Mouse (Mus musculus) left cerebral cortex, adult 2 months (tissue): Measurements from ENCODE around the gene Kdelr2. TPM values are rescaled to one million over a fixed set of nuclear protein-coding genes. Genes with fewer than 3 reads are reported as not detected.

ENCODE experiments used
- DNase-seq, 2 experiments: peaks; one replicate each; pipeline ENCODE4 v3.0.0; 2021 to 2022; ENCODE audit warnings: low spot score in 2 of 2, mixed read lengths in 1 of 2; ENCODE audit errors: extremely low spot score in 1 of 2
- H3K27ac ChIP-seq: fragments of 200-600 bp; 2 replicates; pipeline ENCODE4 v1.8.1; 2022
- H3K4me3 ChIP-seq: fragments of 200-600 bp; 2 replicates; pipeline ENCODE4 v1.8.1; 2022
- CTCF ChIP-seq: fragments of 200-600 bp; IDR thresholded peaks from 2 replicates; pipeline ENCODE4 v1.8.1; 2022; ENCODE audit warnings: antibody characterized with exemption, mild to moderate bottlenecking, moderate library complexity
- intact Hi-C: fragments of 180-260 bp; cut with DNase I; formaldehyde crosslinking; loops from one replicate; pipeline ENCODE4 v1.15.1; 2025
- total RNA-seq, 2 experiments: library from RNA; stranded (reverse); gene quantifications; 2 replicates each; pipeline ENCODE4 v1.2.3; 2021

The Kdelr2 gene
- total RNA-seq, 2 experiments from 2014 or later = 33.3 to 33.4 TPM

- H3K27ac ChIP-seq = peak within 1 kb of the TSS; percentile 90
- DNase-seq = peak; percentile 89 to 93
- peak within 1 kb of the TSS; percentile 54 for H3K4me3 ChIP-seq
- TF ChIP-seq CTCF = no peak; the same call in 1 of the 2 replicates
- intact Hi-C loops = loop anchor here (1.0 kb wide), 1 partner anchor 64 kb away; the partner anchor contains the start of gene Rac1
Observed at GRCm38 (mm10) chr5:143464100-143464756, 60.6 kb downstream of the Kdelr2 start, which contains the start of gene Daglb. Gene Daglb (plus strand): TSS chr5:143464584.

- Histone ChIP-seq H3K4me3 (peak overlapping the region; percentile 54), H3K27ac (peak overlapping the region; percentile 90)
- no peak for DNase-seq
- intact Hi-C loops = loop anchor here (1.0 kb wide), 1 partner anchor 64 kb away; the partner anchor contains the start of gene Rac1
- TF ChIP-seq CTCF = no peak
Observed at GRCm38 (mm10) chr5:143464757-143465118, 61.1 kb downstream of the Kdelr2 start.

- TF ChIP-seq CTCF = no peak
- DNase-seq = peak in 1 of 2 experiments; percentile 5
- Histone ChIP-seq H3K27ac (peak overlapping the region; percentile 90), H3K4me3 (peak overlapping the region; percentile 54)
- intact Hi-C loops = no loop called here
Observed at GRCm38 (mm10) chr5:143465156-143466085, 61.8 kb downstream of the Kdelr2 start.

GRCm38 (mm10) chr5:143466891-143467669, 63.4 kb downstream of the Kdelr2 start:
- H3K4me3 ChIP-seq = no peak overlapping the region
- H3K27ac ChIP-seq = no peak overlapping the region
- no peak for TF ChIP-seq CTCF
- DNase-seq = peak in 1 of 2 experiments; percentile 1
- intact Hi-C loops = no loop called here

GRCm38 (mm10) chr5:143467931-143468330, 64.3 kb downstream of the Kdelr2 start:
- Histone ChIP-seq H3K27ac (no peak overlapping the region), H3K4me3 (no peak overlapping the region)
- no peak for TF ChIP-seq CTCF
- DNase-seq = peak in 1 of 2 experiments; percentile 5
- intact Hi-C loops = no loop called here

- Histone ChIP-seq H3K4me3 (no peak overlapping the region), H3K27ac (no peak overlapping the region)
- intact Hi-C loops = no loop called here
- peak in 1 of 2 experiments; percentile 3 for DNase-seq
- no peak for TF ChIP-seq CTCF
Observed at GRCm38 (mm10) chr5:143469628-143470027, 66.0 kb downstream of the Kdelr2 start.

GRCm38 (mm10) chr5:143470421-143471164, 67.0 kb downstream of the Kdelr2 start:
- no peak for TF ChIP-seq CTCF
- H3K27ac ChIP-seq = peak overlapping the region; percentile 53
- peak in 1 of 2 experiments; percentile 29 for DNase-seq
- H3K4me3 ChIP-seq = no peak overlapping the region
- intact Hi-C loops = no loop called here

GRCm38 (mm10) chr5:143471165-143471546, 67.5 kb downstream of the Kdelr2 start:
- TF ChIP-seq CTCF = no peak
- Histone ChIP-seq H3K4me3 (no peak overlapping the region), H3K27ac (peak overlapping the region; percentile 53)
- no peak for DNase-seq
- intact Hi-C loops = no loop called here

Other genes starting within 250 kb of the Kdelr2 start
- gene Rbak, start 223.1 kb upstream of the Kdelr2 start, total RNA-seq = 10 to 100 TPM; 14.2 to 14.5 TPM
- not detected for gene Spdye4b, start 222.8 kb upstream of the Kdelr2 start, total RNA-seq
- gene Spdye4a, start 176.9 kb upstream of the Kdelr2 start, total RNA-seq = not detected
- 10 to 100 TPM; 31.4 to 32.9 TPM for gene Zfp12, start 168.7 kb upstream of the Kdelr2 start, total RNA-seq
- 10 to 100 TPM; 20.0 to 23.4 TPM for gene Zfp316, start 133.8 kb upstream of the Kdelr2 start, total RNA-seq
- 1 to 10 TPM; 5.8 to 7.1 TPM for gene Zfp853, start 110.2 kb upstream of the Kdelr2 start, total RNA-seq
- 10 to 100 TPM; 24.2 to 25.5 TPM for gene E130309D02Rik, start 88.5 kb upstream of the Kdelr2 start, total RNA-seq
- gene Zdhhc4, start 74.6 kb upstream of the Kdelr2 start, total RNA-seq = 10 to 100 TPM; 41.8 to 42.3 TPM
- gene Grid2ip, start 46.5 kb upstream of the Kdelr2 start, total RNA-seq = 1 to 10 TPM; 2.2 to 2.7 TPM
- 10 to 100 TPM; 32.5 to 36.1 TPM for gene Daglb, start 60.7 kb downstream of the Kdelr2 start, total RNA-seq
- 100 to 1,000 TPM; 344 to 351 TPM for gene Rac1, start 124.2 kb downstream of the Kdelr2 start, total RNA-seq
- gene Cyth3, start 218.6 kb downstream of the Kdelr2 start, total RNA-seq = 10 to 100 TPM; 36.7 to 36.9 TPM